Mouse (Mus musculus): ENCODE data around the gene Gtf2a1.
"Not testable (repeated sequence)": the region's sequence is repeated elsewhere in the genome, so short reads cannot be mapped to it uniquely, and the experiment has no call there.

Gene Gtf2a1

DNA sequence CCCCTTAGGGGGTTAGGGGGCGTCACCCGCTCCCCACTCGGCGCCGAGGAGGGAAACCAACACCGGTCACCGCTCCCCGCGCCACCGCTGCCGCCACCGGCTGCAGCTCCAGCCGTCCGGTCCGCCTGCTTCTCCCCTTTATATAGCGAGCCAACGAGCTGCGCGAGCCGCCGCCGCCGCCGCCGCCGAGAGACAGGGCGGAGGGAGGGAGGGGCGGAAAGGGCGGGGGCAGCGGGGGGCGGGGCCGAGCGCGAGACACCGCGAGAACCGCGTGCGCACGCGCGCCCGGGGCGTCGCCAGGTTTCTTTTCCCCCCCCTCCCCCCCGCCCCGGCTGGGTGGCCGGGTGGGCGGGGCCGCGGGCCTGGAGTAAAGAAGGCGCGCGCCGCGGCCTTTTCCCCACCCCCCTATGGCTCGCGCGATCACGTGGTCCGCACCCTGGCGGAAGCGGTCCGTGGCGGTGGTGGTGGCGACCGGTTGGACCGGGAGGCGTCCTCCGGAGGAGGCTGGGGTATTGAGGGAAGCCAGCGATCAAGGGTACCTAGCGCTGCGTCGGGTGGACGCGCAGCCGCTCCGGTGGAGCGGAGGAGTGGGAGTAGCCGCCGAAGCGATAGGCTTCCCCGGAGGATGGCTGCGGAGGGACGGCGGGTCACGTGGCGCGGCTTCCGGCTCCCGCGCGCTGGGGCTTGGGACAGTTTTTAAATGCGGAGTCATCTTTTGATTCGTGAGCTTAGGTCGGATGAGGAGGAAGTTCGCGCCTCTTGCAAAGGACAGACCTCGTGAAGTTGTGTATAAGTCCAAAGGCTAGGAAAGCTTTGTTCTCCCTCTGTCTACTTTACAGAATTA, at the start of gene Gtf2a1:
Gene Gtf2a1, minus strand, starts transcription at position 641 of the 844 bp plus-strand sequence.
- DNase-seq (ENCODE audit: low spot score in 2 of 2), result peak; percentile 96

DNA sequence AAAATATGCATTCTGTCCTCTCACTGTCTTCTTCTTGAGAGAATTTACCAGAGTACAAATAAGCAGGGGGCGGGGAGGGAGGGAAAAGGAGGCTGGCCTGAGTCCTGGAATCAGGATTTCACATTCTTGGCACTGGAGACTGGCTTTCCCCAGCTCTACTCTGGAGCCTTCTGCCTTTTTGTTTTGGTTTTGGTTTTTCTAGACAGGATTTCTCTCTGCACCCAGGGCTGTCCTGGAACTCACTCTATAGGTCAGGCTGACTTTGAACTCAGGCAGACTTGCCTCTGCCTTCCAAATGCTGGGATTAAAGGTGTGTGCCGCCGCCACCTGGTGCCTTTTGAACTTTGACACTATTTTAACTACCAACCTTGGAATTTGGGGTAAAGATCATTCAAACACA, 48.1 kb upstream of the Gtf2a1 start:
- DNase-seq (ENCODE audit: low spot score in 2 of 2), result peak; percentile 21 to 22

DNA sequence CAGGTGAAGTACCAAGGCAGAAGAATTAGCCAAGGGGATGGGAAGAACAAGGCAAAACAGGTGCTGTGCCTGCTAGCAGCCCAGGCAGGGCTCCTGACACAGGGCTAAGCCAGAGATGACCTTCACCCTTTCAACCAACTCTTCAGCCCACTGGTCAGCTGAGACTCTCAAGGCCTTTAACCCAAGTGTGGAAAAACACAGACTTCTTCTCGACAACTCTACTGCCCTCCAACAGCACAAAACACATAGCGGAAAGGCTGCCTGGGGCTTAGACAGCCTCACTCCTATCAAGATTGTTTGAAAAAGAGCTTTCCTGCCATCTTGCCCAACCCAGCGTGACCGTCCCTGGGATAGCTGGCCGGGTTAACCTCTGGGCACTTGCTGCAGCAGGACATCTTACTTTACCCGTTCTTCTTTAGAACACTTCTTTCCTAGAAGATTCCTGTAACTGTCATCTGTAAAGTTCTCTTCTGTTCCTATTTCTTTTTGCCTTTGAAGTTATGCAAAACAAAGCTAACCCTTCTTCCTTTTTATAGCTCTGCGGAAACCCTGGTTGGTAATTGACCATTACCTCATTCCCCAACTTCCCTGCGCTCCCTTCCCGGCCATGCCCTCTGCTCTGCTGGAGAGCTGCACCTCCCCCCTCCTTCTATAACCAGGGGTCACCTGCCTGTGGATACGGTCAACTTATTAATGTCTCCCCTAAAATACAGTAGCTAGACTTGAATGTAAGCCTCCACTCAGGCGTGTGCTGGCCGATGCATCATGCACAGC, 47.0 kb upstream of the Gtf2a1 start:
- DNase-seq (ENCODE audit: low spot score in 2 of 2), result no peak

DNA sequence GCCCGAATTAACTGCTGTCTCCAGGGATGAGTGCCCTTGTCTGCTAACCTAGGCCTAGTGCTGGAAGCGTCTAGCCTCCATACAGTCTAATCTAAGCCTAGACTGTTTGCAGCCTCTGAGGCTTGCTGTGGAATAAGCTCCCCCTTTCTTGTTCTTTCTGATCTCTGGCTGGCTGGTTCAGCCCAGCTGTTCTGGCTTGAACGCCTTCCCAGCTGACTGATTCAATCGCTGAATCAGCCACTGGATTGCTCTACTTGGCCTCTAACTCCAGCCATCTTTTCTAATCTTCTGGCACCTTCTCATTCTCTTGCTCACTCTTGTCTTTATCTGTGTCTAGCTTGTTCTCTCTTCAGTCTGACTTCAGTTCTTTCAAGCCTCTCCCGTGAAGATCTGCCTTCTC, 36.2 kb upstream of the Gtf2a1 start:
- DNase-seq (ENCODE audit: low spot score in 2 of 2), result peak; percentile 13 to 53

DNA sequence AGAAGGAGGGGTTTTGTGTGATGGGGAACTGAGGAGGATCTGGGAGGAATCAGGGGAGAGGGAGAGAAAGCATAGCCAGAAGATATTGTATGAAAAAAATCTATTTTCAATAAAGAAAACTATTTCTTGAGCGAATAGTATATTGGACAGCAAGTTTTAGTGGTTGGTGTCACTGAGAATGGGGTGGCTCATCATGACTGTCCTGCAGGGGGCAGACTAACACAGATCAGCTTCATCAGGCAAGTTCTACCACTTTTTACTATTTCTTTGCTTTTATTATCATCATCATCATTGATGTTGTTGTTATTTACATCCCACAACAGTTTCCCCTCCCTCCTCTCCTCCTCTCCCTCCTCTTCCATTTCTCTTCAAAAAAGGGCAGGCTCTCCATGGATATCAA, 34.7 kb upstream of the Gtf2a1 start:
- no peak for DNase-seq (ENCODE audit: low spot score in 2 of 2)

DNA sequence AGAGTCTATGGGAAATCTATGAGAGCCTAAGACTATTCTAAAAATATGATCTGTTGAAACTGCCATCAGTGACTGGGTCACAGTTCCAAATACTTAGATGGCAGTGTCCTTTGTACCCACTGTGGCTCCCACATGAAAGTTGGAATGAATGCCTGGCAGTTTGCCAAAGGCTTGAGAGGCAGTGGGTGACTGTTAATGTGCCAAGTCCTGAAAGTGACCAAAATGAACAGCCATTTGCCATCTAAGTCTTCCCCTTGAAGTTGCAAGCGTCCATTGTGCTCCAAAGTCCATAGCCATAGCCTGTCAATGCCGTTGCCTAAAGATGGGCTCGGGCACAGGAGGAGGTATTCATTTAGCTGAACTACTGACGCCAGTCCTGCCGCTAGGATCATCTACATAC, 19.1 kb upstream of the Gtf2a1 start:
- no peak for DNase-seq (ENCODE audit: low spot score in 2 of 2)

DNA sequence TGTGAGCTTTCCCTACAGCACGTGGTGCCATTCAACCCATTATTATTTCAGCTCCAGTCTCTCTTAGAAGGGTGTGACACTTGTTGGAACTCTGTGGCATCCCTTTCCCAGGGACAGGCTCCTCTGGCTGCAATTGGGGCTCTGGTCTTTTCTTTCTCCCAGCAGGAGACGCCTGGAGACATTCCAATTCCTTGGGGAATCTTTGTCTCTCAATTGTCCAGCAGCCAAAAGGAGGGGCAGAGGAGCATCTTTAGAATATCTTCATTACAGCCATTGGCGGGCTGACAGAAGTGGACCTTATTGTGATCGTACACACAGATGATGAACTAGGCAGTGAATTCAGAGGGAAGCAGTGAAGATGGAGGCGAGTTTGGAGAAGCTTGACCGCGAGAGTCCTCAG, 17.4 kb upstream of the Gtf2a1 start:
- no peak for DNase-seq (ENCODE audit: low spot score in 2 of 2)

DNA sequence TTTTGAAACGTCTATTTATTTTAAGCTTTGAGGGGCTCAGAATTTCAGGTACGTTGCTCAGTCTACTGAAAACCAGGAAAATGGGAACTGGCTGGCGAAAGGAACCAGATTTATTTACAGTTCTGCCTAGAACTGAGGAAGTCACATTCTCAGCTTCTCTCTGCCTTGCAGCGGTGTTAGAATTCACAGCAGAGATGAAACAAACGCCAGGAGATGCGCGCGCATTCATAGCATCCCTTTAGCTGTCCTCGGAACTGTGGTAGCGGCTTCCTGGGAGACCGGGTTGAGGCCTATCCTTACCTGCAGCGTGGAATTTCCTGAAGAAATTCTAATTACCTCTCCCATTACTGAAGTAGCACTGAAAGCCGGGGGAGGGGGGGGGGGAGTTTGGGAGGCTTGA, 16.4 kb upstream of the Gtf2a1 start:
- DNase-seq (ENCODE audit: low spot score in 2 of 2), result no peak

DNA sequence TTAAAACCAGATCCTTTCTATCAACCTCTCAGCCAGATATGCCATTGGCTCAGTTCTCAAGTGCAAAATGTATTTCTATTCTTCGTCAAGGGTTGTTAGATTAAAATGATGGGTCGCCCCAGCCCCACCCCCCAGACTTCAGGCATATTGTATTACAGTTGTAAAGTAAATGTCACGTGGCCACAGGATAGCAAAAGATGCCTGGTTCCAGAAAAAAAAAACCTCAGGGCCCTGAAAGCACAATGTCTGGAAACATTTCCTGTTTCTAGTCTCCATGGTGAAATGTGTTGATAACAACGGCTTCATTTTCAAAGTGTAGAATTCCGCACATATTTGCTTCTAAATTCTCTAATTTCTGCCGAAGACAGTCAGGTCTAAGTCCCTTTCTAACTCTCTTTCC, 14.3 kb upstream of the Gtf2a1 start:
- no peak for DNase-seq (ENCODE audit: low spot score in 2 of 2)

DNA sequence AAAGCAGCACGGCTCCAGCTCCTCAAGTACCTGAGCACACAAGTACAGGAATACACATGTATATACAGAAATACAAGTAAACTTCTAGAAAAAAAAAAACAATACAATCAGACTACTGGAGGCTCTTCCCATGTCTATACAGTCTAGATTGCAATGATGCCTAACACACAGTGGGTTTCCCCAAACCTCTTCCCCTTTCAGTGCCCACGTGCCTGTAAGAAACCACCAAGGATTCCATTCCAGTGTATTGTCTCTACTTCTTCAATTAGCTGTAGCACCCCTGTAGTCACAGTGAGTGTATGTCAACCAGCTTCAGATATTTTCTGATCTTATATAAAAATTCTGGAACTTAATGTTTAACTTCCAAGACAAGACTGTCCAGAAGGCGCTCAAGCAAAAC, 1.8 kb upstream of the Gtf2a1 start:
- DNase-seq (ENCODE audit: low spot score in 2 of 2), result no peak

DNA sequence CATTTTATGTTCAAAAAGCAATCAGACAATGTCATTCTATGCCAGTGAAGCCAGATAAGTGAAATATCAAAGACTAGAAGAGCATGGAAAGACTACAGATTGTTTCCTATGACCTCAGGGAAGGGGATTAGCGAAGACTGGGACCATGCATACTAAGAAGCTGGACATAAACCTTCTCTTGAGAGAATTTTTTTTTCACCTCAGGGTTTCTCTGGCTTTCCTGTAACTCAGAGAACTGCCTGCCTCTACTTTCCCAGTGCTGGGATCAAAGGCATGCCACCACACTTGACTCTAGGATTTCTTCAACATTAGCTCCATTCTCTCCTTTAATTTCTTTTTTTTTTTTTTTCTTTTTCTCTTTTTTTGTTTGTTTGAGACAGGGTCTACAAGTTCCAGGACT, 904 bp upstream of the Gtf2a1 start:
- DNase-seq (ENCODE audit: low spot score in 2 of 2), result no peak

DNA sequence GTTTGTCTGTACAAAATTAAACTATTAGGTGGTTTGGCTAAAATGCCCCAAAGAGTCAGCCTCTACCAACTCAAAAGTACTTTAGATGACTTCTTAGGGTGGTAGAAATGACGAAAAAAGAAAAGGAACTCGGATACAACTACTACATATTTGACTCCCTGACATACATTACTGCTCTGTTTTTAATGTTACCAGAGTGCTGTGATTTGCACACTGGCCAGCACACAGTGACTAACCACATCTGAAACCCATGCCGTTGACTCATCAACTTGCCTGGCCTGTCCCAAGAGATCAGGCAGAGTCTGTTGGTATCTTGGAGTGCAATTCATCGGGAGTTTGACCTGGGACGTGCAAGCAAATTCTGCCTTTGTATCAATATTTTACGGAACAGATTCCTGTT, 429 bp upstream of the Gtf2a1 start:
- peak; percentile 37 to 44 for DNase-seq (ENCODE audit: low spot score in 2 of 2)

DNA sequence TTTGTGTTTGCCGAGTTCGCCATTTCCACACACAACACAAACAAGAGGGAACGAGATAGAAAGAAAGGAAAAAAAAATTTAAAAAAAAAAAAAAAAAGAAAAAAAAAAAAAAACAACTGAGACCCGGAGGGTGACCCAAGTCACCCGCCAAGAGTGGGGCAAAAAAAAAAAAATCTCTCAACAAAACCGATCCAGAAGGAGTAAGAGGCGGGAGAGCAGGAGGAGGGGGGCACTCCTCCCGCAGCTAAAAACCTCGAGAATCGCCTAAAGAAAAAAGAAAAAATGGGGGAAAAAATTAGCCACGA, 793 bp downstream of the Gtf2a1 start:
- DNase-seq (ENCODE audit: low spot score in 2 of 2), result no peak

DNA sequence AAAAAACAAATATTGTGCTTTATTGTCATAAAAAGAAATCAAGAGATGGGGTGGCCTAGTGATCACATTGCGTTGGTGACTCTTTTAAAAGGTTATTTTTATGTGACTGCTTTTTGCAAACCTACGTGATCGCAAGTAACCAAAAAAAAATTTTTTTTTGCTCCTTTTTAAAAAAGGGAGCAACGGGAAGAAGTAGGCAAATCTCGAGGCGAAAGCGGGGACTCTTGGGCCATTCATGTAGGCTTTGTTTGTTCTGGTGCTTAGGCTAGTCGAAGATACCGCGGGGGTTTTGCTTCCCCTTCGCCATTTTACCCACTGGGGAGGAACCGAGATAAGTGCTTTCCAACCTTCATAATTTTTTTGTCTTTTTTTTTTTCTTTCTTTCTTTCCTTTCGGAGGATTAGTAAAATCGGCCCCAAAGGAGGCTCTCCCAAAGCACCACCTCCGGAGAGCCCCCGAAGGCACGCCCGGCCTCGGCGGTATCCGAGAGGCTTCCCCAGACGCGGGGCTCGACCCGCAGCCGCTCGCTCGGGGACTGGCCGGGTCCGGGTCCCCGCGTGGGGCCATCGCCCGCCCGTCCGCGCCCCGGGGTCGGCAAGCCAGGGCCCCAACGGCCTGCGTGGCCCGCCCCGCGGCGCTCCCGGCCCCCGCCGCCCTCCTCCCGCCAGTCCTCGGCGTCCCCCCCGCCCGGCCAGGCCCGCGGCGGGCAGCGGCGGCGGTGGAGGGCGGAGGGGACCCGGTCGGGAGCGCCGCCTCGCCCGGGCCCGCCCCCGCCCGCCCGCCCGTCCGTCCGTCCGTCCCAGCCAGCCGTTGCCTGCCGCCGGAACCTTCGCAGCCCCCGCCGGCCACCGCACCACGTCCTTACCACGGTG, 1.4 kb downstream of the Gtf2a1 start:
- DNase-seq (ENCODE audit: low spot score in 2 of 2), result peak; percentile 44 to 51

DNA sequence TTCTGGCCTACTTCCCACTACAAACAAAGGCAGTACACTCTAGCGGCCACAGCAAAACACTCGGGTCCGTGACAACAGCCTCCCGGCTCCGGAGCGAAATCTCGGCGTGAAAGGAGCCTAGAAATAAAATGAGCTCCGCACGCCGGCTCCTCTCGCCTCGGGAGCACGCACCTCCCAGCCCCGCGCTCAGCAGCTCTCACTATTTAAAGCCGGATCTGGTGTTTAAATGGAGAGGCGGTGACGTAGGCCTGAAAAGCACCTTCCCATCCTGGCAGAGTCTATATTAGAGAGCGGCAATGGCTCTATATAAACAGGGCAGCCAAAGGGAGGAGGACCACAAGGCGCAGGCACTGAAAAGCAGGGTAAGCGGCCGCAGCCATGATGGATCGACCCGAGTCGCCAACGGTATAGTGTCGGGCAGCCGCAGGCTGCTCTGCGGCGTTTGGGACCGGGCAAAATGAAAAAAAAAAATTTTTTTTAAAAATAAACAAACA, 2.1 kb downstream of the Gtf2a1 start:
- DNase-seq (ENCODE audit: low spot score in 2 of 2), result peak; percentile 95 to 96

DNA sequence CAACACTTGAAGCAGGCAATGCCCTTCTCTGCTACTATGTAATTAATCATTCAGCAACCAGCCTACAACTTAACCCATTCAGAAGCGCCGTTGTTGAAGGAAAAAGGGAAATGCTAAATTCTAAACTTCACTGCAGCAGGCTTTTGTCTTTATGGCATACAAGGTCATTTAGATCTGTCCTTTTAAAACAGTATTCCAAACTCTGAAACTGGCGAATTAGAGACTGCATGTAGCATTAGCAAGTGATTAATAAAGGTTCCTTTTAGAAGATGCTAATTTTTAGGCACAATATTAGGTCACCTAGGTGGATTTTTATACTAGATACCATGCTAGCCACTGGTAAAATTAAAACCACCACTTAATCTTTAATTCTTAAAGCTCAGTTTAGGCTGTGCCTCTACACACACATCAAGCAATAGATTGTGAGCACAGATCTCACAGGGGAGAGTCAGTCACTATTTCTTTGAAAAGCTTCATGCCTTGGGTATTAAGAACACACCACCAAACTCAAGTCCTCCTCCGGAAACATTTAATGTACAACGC, 2.7 kb downstream of the Gtf2a1 start:
- DNase-seq (ENCODE audit: low spot score in 2 of 2), result no peak

DNA sequence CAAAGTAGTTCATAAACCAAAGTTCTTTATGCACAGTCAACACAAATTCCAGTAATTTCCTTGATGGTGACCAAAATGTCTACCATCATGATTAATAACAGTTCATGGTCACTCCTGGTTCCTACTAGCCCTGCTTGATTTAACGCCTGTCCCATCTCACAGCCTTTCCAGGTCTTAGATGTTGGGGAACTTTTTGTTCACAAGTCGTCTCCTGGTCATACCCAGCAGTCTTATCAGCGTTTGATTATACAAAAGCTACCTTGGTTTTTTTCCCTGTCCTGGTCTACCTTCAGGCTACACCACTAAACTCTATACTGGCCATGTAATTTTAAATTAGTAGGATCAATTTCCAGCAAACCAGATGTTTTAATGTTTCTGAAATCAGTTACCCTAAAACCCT, 3.2 kb downstream of the Gtf2a1 start:
- DNase-seq (ENCODE audit: low spot score in 2 of 2), result no peak

DNA sequence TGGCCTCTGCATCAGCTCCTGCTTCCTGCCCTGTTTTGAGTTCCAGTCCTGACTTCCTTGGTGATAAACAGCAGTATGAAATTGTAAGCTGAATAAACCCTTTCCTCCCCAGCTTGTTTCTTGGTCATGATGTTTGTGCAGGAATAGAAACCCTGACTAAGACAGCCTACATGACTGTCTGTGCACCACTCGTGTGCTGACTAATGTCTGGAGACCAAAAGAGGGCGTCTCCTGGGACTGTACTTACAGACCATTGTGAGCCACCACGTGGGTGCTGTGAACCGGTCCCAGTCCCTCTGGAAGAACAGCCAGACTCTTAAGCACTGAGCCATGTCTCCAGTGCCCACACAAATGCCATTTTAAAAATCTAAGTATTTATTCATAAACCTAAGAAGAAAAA, 4.5 kb downstream of the Gtf2a1 start:
- not testable (repeated sequence) for DNase-seq (ENCODE audit: low spot score in 2 of 2)

DNA sequence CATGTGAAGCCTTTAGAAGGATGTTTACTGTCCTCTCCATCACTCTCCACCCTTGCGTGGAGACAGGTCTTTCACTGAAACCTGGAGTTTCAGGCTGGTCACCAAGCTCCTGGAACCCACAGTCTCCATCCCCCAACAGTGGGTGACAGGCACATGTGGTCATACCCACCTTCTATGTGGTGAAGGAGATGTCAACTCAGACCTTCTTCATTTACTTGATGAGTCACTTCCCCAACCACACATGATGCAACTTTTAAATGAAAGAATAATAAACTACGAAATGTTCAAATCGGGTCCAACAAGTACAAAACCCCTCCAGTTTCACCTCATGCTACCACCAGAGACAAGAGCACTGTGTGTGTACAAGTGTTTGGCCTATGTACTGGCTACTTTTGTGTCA, 5.1 kb downstream of the Gtf2a1 start:
- DNase-seq (ENCODE audit: low spot score in 2 of 2), result no peak

DNA sequence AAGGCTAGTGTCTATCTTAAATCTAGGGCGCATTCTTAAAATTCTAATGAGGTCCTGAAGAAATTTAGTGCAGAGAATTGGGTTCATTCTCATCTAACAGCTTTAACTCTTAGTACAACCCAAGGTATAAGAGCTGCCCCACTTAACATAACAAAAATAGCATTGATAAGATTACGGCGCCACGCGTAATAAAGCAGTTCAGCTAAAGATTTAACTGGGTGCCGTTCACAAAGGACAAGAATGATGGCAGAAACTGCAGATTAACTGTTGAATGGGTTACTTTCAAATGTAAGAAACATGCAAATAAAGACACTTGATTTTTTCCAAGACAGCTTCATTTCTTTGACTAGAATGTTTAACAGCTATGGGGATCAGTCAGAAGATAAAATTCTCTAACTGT, 6.9 kb downstream of the Gtf2a1 start:
- no peak for DNase-seq (ENCODE audit: low spot score in 2 of 2)

DNA sequence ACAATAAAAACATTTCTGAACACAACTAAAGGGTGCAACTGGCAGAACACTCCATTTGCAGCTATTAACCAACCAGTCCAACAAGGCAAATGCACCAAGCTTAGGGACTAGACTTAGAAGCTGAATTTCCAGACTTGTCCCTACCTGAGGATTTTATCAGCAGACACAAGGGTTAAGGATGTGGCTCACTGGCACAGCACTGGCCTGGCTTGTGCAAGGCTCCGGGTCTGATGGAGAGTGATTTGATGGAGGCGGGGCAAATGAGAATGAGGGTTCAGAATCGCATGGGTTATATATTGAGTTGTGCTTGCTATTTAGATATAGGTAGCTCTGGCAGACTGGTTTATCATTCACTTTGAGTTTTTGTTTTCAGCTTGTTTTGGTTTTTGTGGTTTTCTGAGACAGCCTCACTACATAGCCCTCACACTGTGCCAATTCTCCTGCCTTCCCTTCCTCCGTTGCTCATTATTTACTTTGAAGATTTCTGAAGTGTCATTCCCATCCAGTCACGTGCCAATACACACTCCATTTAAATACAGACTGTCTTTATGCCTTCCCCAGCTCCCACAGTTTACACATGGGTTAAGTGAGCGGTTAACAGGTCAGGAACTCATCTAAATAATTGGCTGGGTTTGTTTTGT, 7.8 kb downstream of the Gtf2a1 start:
- no peak for DNase-seq (ENCODE audit: low spot score in 2 of 2)

Measured in heart, adult 9 months (tissue).